In the genomic region with DNA sequence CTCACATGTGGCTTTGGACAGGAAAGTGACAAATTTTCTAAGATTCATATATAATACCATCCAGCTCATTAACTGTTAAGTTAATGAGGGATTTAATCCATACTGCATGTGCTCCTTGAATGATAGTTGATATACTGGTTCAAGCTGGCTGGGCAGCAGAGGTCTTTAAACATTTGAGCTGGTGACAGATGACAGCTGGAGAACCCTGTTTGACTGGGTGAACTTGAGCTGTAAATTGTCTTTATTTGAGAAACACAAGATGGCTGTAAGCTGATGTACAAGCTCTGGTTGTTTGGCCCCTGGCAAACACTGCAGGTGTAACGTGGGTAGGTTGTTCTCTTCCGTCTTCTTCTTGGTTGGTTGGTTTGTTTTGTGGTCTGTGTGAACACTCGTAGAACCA, we compare ENCODE assay signal across 27 mouse cellular contexts. TPM values are rescaled to one million over a fixed set of nuclear protein-coding genes. Genes with fewer than 3 reads are reported as not detected.
DNase-seq lines count a peak whose midpoint lies in the region; ATAC-seq and TF ChIP-seq lines count a peak whose summit lies in the region.
"Had no signal": no experiment of that assay in that cellular context is flagged by ENCODE, and none has a peak within 500 bp of the region (broad histone marks: within the 10 kb centered on the region; RNA-seq: fewer than 3 reads in every experiment).

No protein-coding gene starts in this region.

- no peak overlapping the region for H3K4me2 ChIP-seq in kidney, embryonic 16.5 days (replicated peaks; ENCODE audit: low read depth, low read length)
- H3K4me2 ChIP-seq in lung, postnatal 0 days (replicated peaks; ENCODE audit: low read depth, low read length), result no peak overlapping the region
- H3K4me2 ChIP-seq in CH12.LX (ENCODE audit: insufficient read depth, low read depth, poor library complexity, severe bottlenecking), result peak overlapping the region; percentile 38
- H3K4me2 ChIP-seq: embryonic facial prominence, embryonic 15.5 days; heart, embryonic 13.5 days; hindbrain, embryonic 14.5 days had no signal

- no peak for ATAC-seq in kidney, embryonic 16.5 days (ENCODE audit: low FRiP score, low TSS enrichment)
- no peak for ATAC-seq in lung, postnatal 0 days
- ATAC-seq: activated CD4-positive, CD25-positive, alpha-beta regulatory T cell, adult 4 months; CD4-positive, CD25-positive, alpha-beta regulatory T cell, adult 4 months; forebrain, embryonic 14.5 days; forebrain, postnatal 0 days had no signal

- no peak for TF ChIP-seq CTCF in kidney, adult 2 months (conservative IDR thresholded peaks at IDR 0.05; ENCODE audit: insufficient read depth, insufficient read length, low read depth, low read length)
- no peak for TF ChIP-seq CTCF in lung, postnatal 0 days (IDR thresholded peaks at IDR 0.05)
- no peak for TF ChIP-seq CTCF in CH12.LX (conservative IDR thresholded peaks at IDR 0.05 in 1 of 2, IDR thresholded peaks at IDR 0.05 in 1 of 2; ENCODE audit: low read depth in 2 of 2, low read length in 2 of 2)

- H3K4me3 ChIP-seq in kidney, adult 2 months (ENCODE audit: insufficient read depth, low read depth, low read length), result no peak overlapping the region
- H3K4me3 ChIP-seq in kidney, embryonic 16.5 days (ENCODE audit: low read length), result no peak overlapping the region
- H3K4me3 ChIP-seq in lung, postnatal 0 days (ENCODE audit: low read depth, low read length), result no peak overlapping the region
- H3K4me3 ChIP-seq in CH12.LX (replicated peaks in 1 of 3; ENCODE audit: low read depth in 2 of 3, low read length in 2 of 3, poor library complexity in 1 of 3), result no peak overlapping the region
- H3K4me3 ChIP-seq: embryonic facial prominence, embryonic 15.5 days; heart, adult 2 months; heart, embryonic 10.5 days; heart, embryonic 13.5 days had no signal

- no peak for TF ChIP-seq EP300 in lung, postnatal 0 days (IDR thresholded peaks at IDR 0.05)
- TF ChIP-seq EP300 in CH12.LX (IDR thresholded peaks at IDR 0.05; ENCODE audit: low read length), result no peak

- in situ Hi-C loops in CH12.LX (cut with MboI; ENCODE audit: low pct_ligation_motif_present, low pct_unique_long_range_greater_than_20kb, low sequenced_read_pairs), result no loop called here

- no peak for TF ChIP-seq RAD21 in CH12.LX (IDR thresholded peaks at IDR 0.05; ENCODE audit: low read depth, low read length)

- H3K9me3 ChIP-seq in kidney, embryonic 16.5 days (ENCODE audit: low read length), result no peaks in the 10 kb centered on the region
- no peaks in the 10 kb centered on the region for H3K9me3 ChIP-seq in lung, postnatal 0 days (ENCODE audit: low read length)
- H3K9me3 ChIP-seq in CH12.LX (replicated peaks; ENCODE audit: low read length), result no peaks in the 10 kb centered on the region
- H3K9me3 ChIP-seq: embryonic facial prominence, embryonic 15.5 days; heart, embryonic 10.5 days; heart, embryonic 13.5 days had no signal

- H3K9ac ChIP-seq in kidney, embryonic 16.5 days (replicated peaks; ENCODE audit: low read length), result no peak overlapping the region
- no peak overlapping the region for H3K9ac ChIP-seq in lung, postnatal 0 days (replicated peaks; ENCODE audit: low read depth)
- no peak overlapping the region for H3K9ac ChIP-seq in CH12.LX (ENCODE audit: insufficient read depth, low read depth)
- H3K9ac ChIP-seq: embryonic facial prominence, embryonic 15.5 days; forebrain, postnatal 0 days; heart, embryonic 13.5 days; hindbrain, embryonic 14.5 days had no signal

- 67% methylated on average over 3 of the region's 3 CpGs for WGBS in kidney, adult 2 months
- WGBS in kidney, embryonic 16.5 days, result 52% methylated on average over 3 of the region's 3 CpGs
- 49% methylated on average over 3 of the region's 3 CpGs for WGBS in lung, postnatal 0 days

- H3K79me2 ChIP-seq in CH12.LX (replicated peaks; ENCODE audit: control insufficient read depth, extremely low read depth, insufficient read depth, poor library complexity, severe bottlenecking), result peaks cover 6% of the 10 kb centered on the region

- dilution Hi-C loops in CH12.LX (cut with MboI; ENCODE audit: extremely low pct_ligation_motif_present, extremely low pct_unique_long_range_greater_than_20kb, low sequenced_read_pairs), result no loop called here

- peaks cover 12% of the 10 kb centered on the region for H3K4me1 ChIP-seq in kidney, adult 2 months (ENCODE audit: control insufficient read depth, insufficient read depth, low read length)
- no peaks in the 10 kb centered on the region for H3K4me1 ChIP-seq in kidney, embryonic 16.5 days (ENCODE audit: insufficient read depth, low read length)
- peaks cover 8% of the 10 kb centered on the region; the same call in 1 of the 2 replicates for H3K4me1 ChIP-seq in lung, postnatal 0 days (ENCODE audit: insufficient read depth, low read depth, low read length)
- peaks cover 16 to 49% of the 10 kb centered on the region in 2 experiments; a peak in 3 of 4 replicates for H3K4me1 ChIP-seq in CH12.LX (ENCODE audit: control insufficient read depth in 1 of 2, insufficient read depth in 2 of 2)
- H3K4me1 ChIP-seq: embryonic facial prominence, embryonic 15.5 days had no signal

- no peaks in the 10 kb centered on the region for H3K27me3 ChIP-seq in kidney, adult 2 months (replicated peaks; ENCODE audit: control insufficient read depth, insufficient read depth, low read length)
- no peaks in the 10 kb centered on the region for H3K27me3 ChIP-seq in kidney, embryonic 16.5 days (ENCODE audit: insufficient read depth, low read length)
- H3K27me3 ChIP-seq in lung, postnatal 0 days (replicated peaks; ENCODE audit: insufficient read depth, low read length), result no peaks in the 10 kb centered on the region
- H3K27me3 ChIP-seq in CH12.LX (replicated peaks), result no peaks in the 10 kb centered on the region
- H3K27me3 ChIP-seq: embryonic facial prominence, embryonic 15.5 days; heart, embryonic 13.5 days had no signal

- no peak for TF ChIP-seq POLR2A in kidney, adult 2 months (IDR thresholded peaks at IDR 0.05; ENCODE audit: low read depth, low read length)
- TF ChIP-seq POLR2A in CH12.LX (IDR thresholded peaks at IDR 0.05; ENCODE audit: low read depth, low read length), result no peak

- no peak for DNase-seq in kidney, adult 2 months
- DNase-seq in kidney, postnatal 25 days, result no peak
- DNase-seq in kidney, postnatal 36 days, result no peak
- no peak for DNase-seq in lung, postnatal 0 days (ENCODE audit: low spot score)
- no peak for DNase-seq in lung, adult 18-20 months
- no peak for DNase-seq in CH12.LX (ENCODE audit: extremely low read depth)
- DNase-seq in spleen, adult 18-20 months, result no peak
- DNase-seq: adrenal gland, adult 8-10 months; adrenal gland, postnatal 25 days; cerebellum, adult 11-12 months; cerebellum, adult 8-10 months; cerebellum, postnatal 10 days; cerebellum, postnatal 36 days; embryo, embryonic 11 days; forebrain, postnatal 0 days; gastrocnemius, postnatal 36 days; heart, adult 2 months; heart, postnatal 14 days; heart, postnatal 4 days had no signal

- H3K27ac ChIP-seq in kidney, adult 2 months (ENCODE audit: insufficient read depth, low read depth, low read length), result 0 out of 2 replicates have a peak overlapping the region, but pooled peaks have one; percentile 3
- H3K27ac ChIP-seq in kidney, embryonic 16.5 days (ENCODE audit: low read length), result peak overlapping the region; percentile 56; the same call in 1 of the 2 replicates
- peak overlapping the region; percentile 15; the same call in 1 of the 2 replicates for H3K27ac ChIP-seq in lung, postnatal 0 days (ENCODE audit: low read length)
- peak overlapping the region; percentile 75 for H3K27ac ChIP-seq in CH12.LX (ENCODE audit: insufficient read depth, low read depth)
- H3K27ac ChIP-seq: heart, adult 2 months; heart, embryonic 10.5 days; heart, embryonic 13.5 days; hindbrain, embryonic 14.5 days had no signal

- peaks cover 4% of the 10 kb centered on the region; the same call in 1 of the 2 replicates for H3K36me3 ChIP-seq in kidney, adult 2 months (ENCODE audit: control insufficient read depth, insufficient read depth, low read length)
- peaks cover 35% of the 10 kb centered on the region for H3K36me3 ChIP-seq in kidney, embryonic 16.5 days (ENCODE audit: insufficient read depth, low read length)
- H3K36me3 ChIP-seq in lung, postnatal 0 days (ENCODE audit: insufficient read depth, low read length), result peaks cover 41% of the 10 kb centered on the region
- peaks cover 56 to 84% of the 10 kb centered on the region in 2 experiments for H3K36me3 ChIP-seq in CH12.LX (replicated peaks in 1 of 2; ENCODE audit: control insufficient read depth in 1 of 2, insufficient read depth in 1 of 2, low read length in 1 of 2)

TF ChIP-seq in CH12.LX, 34 proteins besides CTCF, POLR2A, EP300 and RAD21 (continues in another document):
- no peak for TF ChIP-seq POLR2AphosphoS2 (IDR thresholded peaks at IDR 0.05; ENCODE audit: low read depth, low read length)
- no peak for TF ChIP-seq UBTF (IDR thresholded peaks at IDR 0.05; ENCODE audit: low read depth, low read length)
- TF ChIP-seq RCOR1 (conservative IDR thresholded peaks at IDR 0.05; ENCODE audit: low read depth, low read length), result no peak
- TF ChIP-seq MAX (IDR thresholded peaks at IDR 0.05; ENCODE audit: low read length), result no peak
- TF ChIP-seq TCF12 (IDR thresholded peaks at IDR 0.05; ENCODE audit: low read depth, low read length), result no peak
- 0 out of 2 replicates have a peak, but pooled peaks have one; percentile 20 for TF ChIP-seq ELF1 (IDR thresholded peaks at IDR 0.05; ENCODE audit: low read depth, low read length)
- TF ChIP-seq IRF4 (IDR thresholded peaks at IDR 0.05; ENCODE audit: low read depth, low read length), result 0 out of 2 replicates have a peak, but pooled peaks have one; percentile 5

RNA-seq across cellular contexts. Expression of a gene that starts 22.2 kb away (rescaled TPM):
- 18.4 and 20.9 TPM in 2 replicates for polyA plus RNA-seq in kidney, adult 2 months (2012; rRNA removed)
- 32.6 and 33.2 TPM in 2 replicates for polyA plus RNA-seq in kidney, embryonic 16.5 days (2015; fragmentation: Nextera tagmentation; extraction: Ambion mirVana)
- 48.4 and 50.5 TPM in 2 replicates for polyA plus RNA-seq in lung, postnatal 0 days (2015; fragmentation: Nextera tagmentation; extraction: Ambion mirVana)
- total RNA-seq in CH12.LX (2012; rRNA removed) (26.4 and 26.7 TPM in 2 replicates), CH12.LX (2014; rRNA removed) (19.3 and 20.1 TPM in 2 replicates)
- polyA plus RNA-seq in CH12.LX (2012; ENCODE audit: insufficient read length, low read depth), result 31.6 and 34.4 TPM in 2 replicates

RNA-seq across cellular contexts. Expression of a gene that starts 23.1 kb away (rescaled TPM):
- 29.2 and 30.9 TPM in 2 replicates for polyA plus RNA-seq in kidney, adult 2 months (2012; rRNA removed)
- 33.4 and 35.1 TPM in 2 replicates for polyA plus RNA-seq in kidney, embryonic 16.5 days (2015; fragmentation: Nextera tagmentation; extraction: Ambion mirVana)
- 41.0 and 46.4 TPM in 2 replicates for polyA plus RNA-seq in lung, postnatal 0 days (2015; fragmentation: Nextera tagmentation; extraction: Ambion mirVana)
- total RNA-seq in CH12.LX (2012; rRNA removed) (82.9 and 100 TPM in 2 replicates), CH12.LX (2014; rRNA removed) (72.1 and 77.6 TPM in 2 replicates)
- 80.9 and 87.7 TPM in 2 replicates for polyA plus RNA-seq in CH12.LX (2012; ENCODE audit: insufficient read length, low read depth)

RNA-seq across cellular contexts. Expression of a gene that starts 49.1 kb away (rescaled TPM):
- 2.4 and 4.3 TPM in 2 replicates for polyA plus RNA-seq in kidney, adult 2 months (2012; rRNA removed)
- polyA plus RNA-seq in kidney, embryonic 16.5 days (2015; fragmentation: Nextera tagmentation; extraction: Ambion mirVana), result 5.9 and 6.3 TPM in 2 replicates
- polyA plus RNA-seq in lung, postnatal 0 days (2015; fragmentation: Nextera tagmentation; extraction: Ambion mirVana), result 5.1 and 5.5 TPM in 2 replicates
- total RNA-seq in CH12.LX (2012; rRNA removed) (3.7 and 4.3 TPM in 2 replicates), CH12.LX (2014; rRNA removed) (2.8 and 3.3 TPM in 2 replicates)
- polyA plus RNA-seq in CH12.LX (2012; ENCODE audit: insufficient read length, low read depth), result 2.6 and 2.8 TPM in 2 replicates

Comparison
In these comparisons a context has a peak if more than half of its experiments do, and no peak if none do; other contexts are left out.
1. H3K27ac ChIP-seq: peak in every context shown above with its lines; median percentile 75 in CH12.LX; 56 in kidney, embryonic 16.5 days; 15 in lung, postnatal 0 days; 3 in kidney, adult 2 months.